Mouse (Mus musculus) forebrain, postnatal 0 days (tissue): ENCODE data around the gene Eml2. TPM values are rescaled to one million over a fixed set of nuclear protein-coding genes. Genes with fewer than 3 reads are reported as not detected.
A peak's percentile ranks its signal among the peaks of the same experiment; 100 is the strongest.
"Not testable (repeated sequence)": the region's sequence is repeated elsewhere in the genome, so short reads cannot be mapped to it uniquely, and the experiment has no call there.

Source experiments
- ATAC-seq: fragments of 200-750 bp; cut with Nextera tagmentation; 2 replicates; pipeline ENCODE4 v1.8.0; 2017; ENCODE audit warnings: mild to moderate bottlenecking, moderate library complexity
- DNase-seq: peaks from one replicate; pipeline ENCODE4 v3.0.0-alpha.2; 2015
- H3K27ac ChIP-seq: fragments of 300-500 bp; sonication (generic); 2 replicates; pipeline ENCODE4 v1.5.1; 2014; ENCODE audit warnings: low read depth, mild to moderate bottlenecking, antibody characterized with exemption, low read length, moderate library complexity, mixed read lengths
- H3K27me3 ChIP-seq: fragments of 300-500 bp; sonication (generic); 2 replicates; pipeline ENCODE4 v1.6.1; 2014; ENCODE audit warnings: mild to moderate bottlenecking, low read length, mixed read lengths; ENCODE audit not compliant: insufficient read depth
- H3K36me3 ChIP-seq: fragments of 300-500 bp; sonication (generic); 2 replicates; pipeline ENCODE4 v1.6.1; 2014; ENCODE audit warnings: mild to moderate bottlenecking, moderate library complexity; ENCODE audit not compliant: insufficient read depth
- H3K4me1 ChIP-seq: fragments of 300-500 bp; sonication (generic); 2 replicates; pipeline ENCODE4 v1.6.1; 2014; ENCODE audit warnings: antibody characterized with exemption; ENCODE audit not compliant: insufficient read depth
- H3K4me2 ChIP-seq: fragments of 300-500 bp; sonication (generic); 2 replicates; pipeline ENCODE4 v1.6.1; 2014; ENCODE audit warnings: low read depth, mild to moderate bottlenecking, moderate library complexity
- H3K4me3 ChIP-seq: fragments of 300-500 bp; sonication (generic); 2 replicates; pipeline ENCODE4 v1.5.1; 2014; ENCODE audit warnings: low read depth, low read length, mixed read lengths
- H3K9ac ChIP-seq: fragments of 300-500 bp; sonication (generic); 2 replicates; pipeline ENCODE4 v1.6.1; 2014; ENCODE audit warnings: mild to moderate bottlenecking
- H3K9me3 ChIP-seq: fragments of 300-500 bp; sonication (generic); 2 replicates; pipeline ENCODE4 v1.6.1; 2016; ENCODE audit warnings: low read length
- CTCF ChIP-seq: sonication (generic); IDR thresholded peaks from 2 replicates; pipeline ENCODE4 v1.5.1; 2016; ENCODE audit warnings: antibody characterized with exemption, control low read depth, low read depth
- WGBS: fragments of 180-500 bp; shearing (Covaris S2); extraction: QIAGEN DNeasy Blood & Tissue Kit; methylation state at CpG from one replicate; pipeline ENCODE4 v1.1.7; 2014; 5-methylcytosine and 5-hydroxymethylcytosine counted together
- polyA plus RNA-seq: library from polyadenylated mRNA; unstranded; fragments of >200 nt; fragmentation: Nextera tagmentation; extraction: Ambion mirVana; gene quantifications from 2 replicates; pipeline ENCODE4 v1.2.1, GENCODE M21; 2015
- total RNA-seq: library from RNA; depleted of rRNA; stranded (reverse); fragments of >200 nt; gene quantifications from 2 replicates; pipeline ENCODE4 v1.2.3, GENCODE M21; 2014

Eml2 gene
- total and polyA plus RNA-seq, 2 experiments from 2014 or later = 9.9 to 64.8 TPM

DNA sequence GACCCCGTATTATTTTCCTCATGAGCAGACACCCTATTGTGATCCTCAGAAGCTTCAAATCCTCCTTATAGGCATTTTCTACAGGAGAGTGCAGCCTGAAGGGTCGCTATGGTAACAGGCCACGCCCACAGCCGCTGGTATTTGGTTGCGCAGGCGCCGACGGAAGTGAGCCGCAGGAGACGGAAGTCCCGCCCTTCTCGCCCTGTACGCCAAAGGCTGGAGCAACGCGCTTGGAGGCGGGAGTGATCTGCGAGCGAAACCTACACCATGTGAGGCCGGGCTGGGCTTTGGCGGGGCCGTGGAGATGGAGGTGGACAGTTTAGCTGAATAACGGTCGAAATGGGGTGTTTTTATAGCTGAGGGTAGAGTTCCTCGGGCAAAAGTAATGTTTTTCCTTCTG, 26.6 kb upstream of the Eml2 start, which contains the start of gene Snrpd2:
TSS of gene Snrpd2 (plus strand) at position 97 of the 400 bp plus-strand sequence.
- Histone ChIP-seq H3K4me3 (peak within 1 kb of the TSS; percentile 66), H3K4me2 (peak within 1 kb of the TSS; percentile 87), H3K9ac (peak within 1 kb of the TSS; percentile 67), H3K4me1 (peaks cover 20% of the 10 kb centered on the region), H3K27me3 (no peaks in the 10 kb centered on the region), H3K27ac (peak within 1 kb of the TSS; percentile 88), H3K36me3 (peaks cover 39% of the 10 kb centered on the region), H3K9me3 (no peaks in the 10 kb centered on the region)
- TF ChIP-seq CTCF = no peak
- DNase-seq = peak; percentile 99
- peak; percentile 92 for ATAC-seq
- WGBS = under 1% methylated on average over 24 of the region's 24 CpGs

DNA sequence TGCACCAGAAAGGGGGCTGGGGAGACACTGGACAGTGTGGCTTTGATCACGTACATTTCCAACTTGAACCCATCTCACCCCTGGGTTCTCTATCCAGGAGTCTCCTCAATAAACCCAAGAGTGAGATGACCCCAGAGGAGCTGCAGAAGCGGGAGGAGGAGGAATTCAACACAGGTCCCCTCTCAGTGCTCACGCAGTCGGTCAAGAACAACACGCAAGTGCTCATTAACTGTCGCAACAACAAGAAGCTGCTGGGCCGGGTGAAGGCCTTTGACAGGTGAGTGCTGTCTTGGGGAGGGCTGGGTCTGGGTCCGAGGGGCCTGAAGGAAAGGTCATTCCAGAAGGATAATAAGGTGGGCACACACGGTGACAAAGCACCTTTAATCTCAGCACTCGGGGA, 25.1 kb upstream of the Eml2 start:
- 90% methylated on average over 10 of the region's 10 CpGs for WGBS
- not testable (repeated sequence) for H3K9ac ChIP-seq, H3K27me3 ChIP-seq, H3K9me3 ChIP-seq, H3K4me3 ChIP-seq, DNase-seq, H3K27ac ChIP-seq, ATAC-seq, H3K4me2 ChIP-seq
- Histone ChIP-seq H3K4me1 (peaks cover 20% of the 10 kb centered on the region), H3K36me3 (peaks cover 29% of the 10 kb centered on the region)

DNA sequence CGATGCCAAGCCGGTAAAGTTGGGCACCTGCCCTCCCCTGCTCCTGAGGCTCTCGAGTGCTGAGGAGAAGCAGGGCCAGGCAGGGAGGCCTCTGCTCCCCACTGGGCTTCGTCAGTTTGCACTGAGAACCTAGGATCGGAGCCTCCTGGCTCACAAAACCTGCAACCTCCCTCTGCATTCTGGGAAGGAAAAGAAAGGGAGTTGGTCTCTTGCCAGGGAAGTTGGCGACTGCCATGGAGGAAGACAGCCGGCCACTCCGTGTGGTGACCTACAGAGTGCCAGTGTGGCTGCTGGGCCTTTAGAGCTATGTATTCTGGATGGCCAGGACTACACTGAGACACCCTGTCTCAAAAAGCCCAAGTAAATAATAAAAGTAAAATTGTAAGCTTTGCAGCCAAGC, 21.4 kb upstream of the Eml2 start:
- 60% methylated on average over 8 of the region's 8 CpGs for WGBS
- ATAC-seq (no peak), DNase-seq (no peak)
- no peak overlapping the region for H3K9ac ChIP-seq
- TF ChIP-seq CTCF = no peak
- no peaks in the 10 kb centered on the region for H3K9me3 ChIP-seq
- H3K4me1 ChIP-seq = peaks cover 21% of the 10 kb centered on the region
- H3K4me2 ChIP-seq = no peak overlapping the region
- no peak overlapping the region for H3K4me3 ChIP-seq
- peaks cover 26% of the 10 kb centered on the region for H3K36me3 ChIP-seq
- H3K27me3 ChIP-seq = no peaks in the 10 kb centered on the region
- H3K27ac ChIP-seq = no peak overlapping the region

DNA sequence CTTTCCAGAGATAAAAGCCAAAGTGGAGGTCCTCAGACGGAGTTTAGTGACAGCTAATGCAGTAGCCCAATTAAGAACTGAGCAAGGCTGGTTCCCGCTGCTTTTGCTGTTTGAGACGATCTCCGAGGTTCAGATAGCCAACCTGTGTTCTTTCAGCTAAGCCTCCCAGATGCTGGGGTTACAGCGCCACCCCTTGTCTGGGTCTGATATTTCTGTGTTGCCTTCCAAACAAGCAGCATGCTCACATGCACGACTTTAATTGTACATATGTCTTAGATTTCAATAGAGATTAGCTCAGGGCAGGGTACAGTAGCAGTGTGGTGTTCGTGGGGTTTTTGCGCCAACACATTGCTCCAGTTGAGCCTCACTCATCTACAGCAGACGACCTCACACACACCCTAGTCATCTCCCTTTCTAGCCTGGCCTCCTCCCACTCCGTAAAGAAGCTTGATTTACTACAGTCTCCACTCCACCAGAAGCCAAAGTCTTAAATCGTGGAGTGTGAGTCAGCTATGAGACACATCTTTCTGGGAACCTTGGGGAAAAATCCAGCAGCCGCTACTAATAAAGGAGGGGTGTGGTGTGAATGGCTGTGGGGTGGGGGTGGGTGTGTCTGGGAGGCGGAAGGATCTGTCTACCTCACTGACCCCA, 20.3 kb upstream of the Eml2 start:
- Histone ChIP-seq H3K9ac (no peak overlapping the region; the same call in 1 of the 2 replicates), H3K36me3 (peaks cover 26% of the 10 kb centered on the region), H3K27me3 (no peaks in the 10 kb centered on the region), H3K4me1 (peaks cover 17% of the 10 kb centered on the region), H3K9me3 (no peaks in the 10 kb centered on the region), H3K4me3 (no peak overlapping the region), H3K4me2 (no peak overlapping the region), H3K27ac (0 out of 2 replicates have a peak overlapping the region, but pooled peaks have one; percentile 5)
- ATAC-seq = no peak
- no peak for DNase-seq
- 49% methylated on average over 13 of the region's 13 CpGs for WGBS
- TF ChIP-seq CTCF = peak; percentile 49

DNA sequence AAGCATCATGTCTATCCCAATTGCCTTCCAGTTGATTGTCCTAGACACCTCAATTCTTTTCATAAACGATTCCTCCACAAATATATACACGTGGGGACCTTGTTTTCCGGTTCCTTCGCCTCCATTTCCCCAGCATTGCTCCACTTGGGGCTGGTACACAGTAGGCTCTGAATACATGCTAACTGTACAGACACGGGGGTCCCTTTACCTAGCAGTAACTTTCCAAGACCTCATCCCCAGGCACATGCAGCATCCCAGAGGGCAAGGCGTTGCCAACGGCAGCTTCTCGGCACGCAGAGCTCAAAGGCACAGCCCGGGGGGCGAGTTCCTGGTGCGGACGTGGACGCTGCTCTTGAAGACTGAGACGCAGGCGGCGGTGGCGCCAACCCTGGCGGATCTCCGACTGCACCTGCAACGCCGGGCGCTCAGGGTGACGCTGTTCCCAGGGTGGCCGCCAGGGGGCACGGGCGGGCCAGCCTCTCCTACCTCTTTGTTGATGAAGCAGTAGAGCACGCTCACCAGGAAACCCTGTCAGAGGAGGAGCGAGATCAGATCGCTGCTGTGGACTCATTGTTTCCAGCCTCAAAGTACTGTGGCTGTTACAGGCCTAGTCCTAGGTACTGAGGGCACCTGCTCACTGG, 18.9 kb upstream of the Eml2 start:
- no peaks in the 10 kb centered on the region for H3K9me3 ChIP-seq
- H3K4me3 ChIP-seq = no peak overlapping the region
- peak; percentile 99 for TF ChIP-seq CTCF

DNA sequence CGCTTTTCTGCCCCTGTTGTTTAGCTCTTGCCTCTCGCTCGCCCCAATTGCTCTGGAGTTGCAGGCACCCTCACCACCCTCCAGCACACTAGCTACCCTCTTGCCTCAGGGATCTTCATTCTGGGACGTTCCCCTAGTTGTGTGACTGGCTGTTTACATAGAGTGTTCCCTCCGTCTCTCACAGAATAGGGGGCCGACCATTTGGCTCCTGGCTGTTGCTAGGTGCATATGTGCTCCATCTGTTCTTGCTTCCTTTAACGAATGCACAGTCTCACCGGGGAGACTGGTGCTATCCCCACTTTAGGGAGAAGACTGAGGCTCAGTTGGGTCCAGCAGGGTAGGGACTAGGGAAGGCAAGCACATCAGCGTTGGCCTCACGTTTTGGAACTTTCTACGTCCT, 17.6 kb upstream of the Eml2 start:
- no peak for TF ChIP-seq CTCF
- 58% methylated on average over 11 of the region's 11 CpGs for WGBS
- H3K36me3 ChIP-seq = peaks cover 6% of the 10 kb centered on the region
- H3K27me3 ChIP-seq = no peaks in the 10 kb centered on the region
- peaks cover 16% of the 10 kb centered on the region for H3K4me1 ChIP-seq
- no peak overlapping the region for H3K27ac ChIP-seq
- DNase-seq = no peak
- ATAC-seq = no peak
- H3K9me3 ChIP-seq = no peaks in the 10 kb centered on the region
- H3K9ac ChIP-seq = no peak overlapping the region
- H3K4me3 ChIP-seq = no peak overlapping the region
- no peak overlapping the region for H3K4me2 ChIP-seq

More for the DNA sequence above, 18.9 kb upstream of the Eml2 start:
- WGBS = 5% methylated on average over 30 of the region's 30 CpGs
- H3K9ac ChIP-seq = peak overlapping the region; percentile 31; the same call in 1 of the 2 replicates
- H3K4me1 ChIP-seq = peaks cover 16% of the 10 kb centered on the region
- H3K36me3 ChIP-seq = peaks cover 17% of the 10 kb centered on the region
- H3K27ac ChIP-seq = peak overlapping the region; percentile 75
- DNase-seq = peak; percentile 92
- peak; percentile 91 for ATAC-seq
- H3K4me2 ChIP-seq = peak overlapping the region; percentile 40
- H3K27me3 ChIP-seq = no peaks in the 10 kb centered on the region

DNA sequence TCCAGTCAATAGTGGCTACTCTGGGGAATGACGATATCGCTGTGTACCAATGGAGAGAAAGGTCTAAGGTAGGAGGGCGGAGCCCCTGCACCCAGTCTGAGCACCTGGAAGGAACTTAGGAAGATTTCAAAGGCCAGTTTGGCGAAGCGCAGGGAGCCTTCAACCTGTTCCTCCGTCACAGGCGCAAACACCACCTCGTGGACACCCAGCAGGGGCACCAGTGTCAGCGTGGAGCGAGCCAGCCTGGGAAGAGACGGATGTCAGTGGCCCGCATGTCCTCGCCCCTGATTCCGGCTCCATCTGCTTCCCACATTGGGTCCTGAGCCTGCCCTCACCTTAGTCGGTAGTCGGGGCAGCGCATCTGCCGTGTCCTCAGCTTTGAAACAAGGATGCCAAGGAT, 16.8 kb upstream of the Eml2 start:
- Histone ChIP-seq H3K9ac (no peak overlapping the region), H3K9me3 (no peaks in the 10 kb centered on the region), H3K27me3 (no peaks in the 10 kb centered on the region), H3K36me3 (no peaks in the 10 kb centered on the region), H3K4me1 (peaks cover 18% of the 10 kb centered on the region), H3K27ac (no peak overlapping the region), H3K4me2 (peak overlapping the region; percentile 56), H3K4me3 (peak overlapping the region; percentile 34; the same call in 1 of the 2 replicates)
- DNase-seq (no peak), ATAC-seq (no peak)
- TF ChIP-seq CTCF = no peak
- 12% methylated on average over 18 of the region's 18 CpGs for WGBS
